Mouse (Mus musculus) neutrophil, adult 83 days (primary cell): Measurements from ENCODE around the gene Unc119. TPM values are rescaled to one million over a fixed set of nuclear protein-coding genes. Genes with fewer than 3 reads are reported as not detected.

Source experiments
- total RNA-seq, 2 experiments: library from RNA; stranded (reverse); gene quantifications; one replicate each; pipeline ENCODE4 v1.2.4; 2023

The Unc119 gene
- 100 to 1,000 TPM; 106 to 112 TPM for total RNA-seq

GRCm38 (mm10) chr11:78343381-78344327, at the start of gene Unc119:
TSS of gene Unc119 (plus strand) at chr11:78343482.

GRCm38 (mm10) chr11:78301357-78302084, 41.8 kb upstream of the Unc119 start, which contains the start of gene Spag5:
TSS of gene Spag5 (plus strand) at chr11:78301529.

GRCm38 (mm10) chr11:78322860-78323259, 20.4 kb upstream of the Unc119 start, which contains the start of gene Aldoc:
TSS of gene Aldoc (plus strand) at chr11:78322968.

GRCm38 (mm10) chr11:78327634-78328511, 15.4 kb upstream of the Unc119 start, which contains the start of gene Pigs:
TSS of gene Pigs (plus strand) at chr11:78328415.

GRCm38 (mm10) chr11:78386508-78387043, 43.3 kb downstream of the Unc119 start, which contains the start of gene Foxn1:
TSS of gene Foxn1 (minus strand) at chr11:78386558.

Other genes starting within 250 kb of the Unc119 start
- gene Fam222b, start 248.8 kb upstream of the Unc119 start, total RNA-seq: 10 to 100 TPM; 41.9 to 50.7 TPM
- gene Traf4, start 177.9 kb upstream of the Unc119 start, total RNA-seq: 1 to 10 TPM; 6.3 to 8.1 TPM
- gene Nek8, start 166.8 kb upstream of the Unc119 start, total RNA-seq: 1 to 10 TPM; 4.3 to 7.2 TPM
- 1 to 10 TPM; 6.0 to 7.4 TPM for gene Tlcd1, start 166.8 kb upstream of the Unc119 start, total RNA-seq
- gene Rpl23a, start 159.9 kb upstream of the Unc119 start, total RNA-seq: 1,000 to 10,000 TPM; 1,117 to 1,118 TPM
- gene Rab34, start 155.1 kb upstream of the Unc119 start, total RNA-seq: under 1 TPM in 1 of 2 experiments, not detected in 1; 0.46 TPM
- 1 to 10 TPM; 1.1 to 1.3 TPM for gene Proca1, start 150.1 kb upstream of the Unc119 start, total RNA-seq
- 10 to 100 TPM; 42.7 to 43.7 TPM for gene Sdf2, start 97.7 kb upstream of the Unc119 start, total RNA-seq
- 10 to 100 TPM; 40.2 to 42.4 TPM for gene Supt6, start 97.5 kb upstream of the Unc119 start, total RNA-seq
- gene 2610507B11Rik, start 81.7 kb upstream of the Unc119 start, total RNA-seq: 10 to 100 TPM; 60.2 to 60.8 TPM
- gene BC030499, start 52.6 kb upstream of the Unc119 start, total RNA-seq: under 1 TPM; 0.26 to 0.68 TPM
- gene Spag5, start 42.0 kb upstream of the Unc119 start, total RNA-seq: 10 to 100 TPM; 61.7 to 63.1 TPM
- gene Aldoc, start 20.5 kb upstream of the Unc119 start, total RNA-seq: 1 to 10 TPM; 2.6 to 3.6 TPM
- 10 to 100 TPM; 37.7 to 40.2 TPM for gene Pigs, start 15.1 kb upstream of the Unc119 start, total RNA-seq
- gene Foxn1, start 43.1 kb downstream of the Unc119 start, total RNA-seq: under 1 TPM in 1 of 2 experiments, not detected in 1; 0.15 TPM
- gene Slc13a2, start 78.7 kb downstream of the Unc119 start, total RNA-seq: under 1 TPM in 1 of 2 experiments, not detected in 1; 0.22 TPM
- gene Slc46a1, start 122.2 kb downstream of the Unc119 start, total RNA-seq: 1 to 10 TPM in 1 of 2 experiments, under 1 TPM in 1; 0.79 to 2.1 TPM
- under 1 TPM; 0.29 to 0.35 TPM for gene Sarm1, start 154.3 kb downstream of the Unc119 start, total RNA-seq
- gene Vtn, start 155.6 kb downstream of the Unc119 start, total RNA-seq: not detected
- gene Sebox, start 160.0 kb downstream of the Unc119 start, total RNA-seq: not detected
- gene Tmem199, start 168.7 kb downstream of the Unc119 start, total RNA-seq: 1 to 10 TPM; 8.0 to 9.7 TPM
- 10 to 100 TPM; 20.7 to 23.2 TPM for gene Poldip2, start 168.7 kb downstream of the Unc119 start, total RNA-seq
- 1 to 10 TPM; 5.8 to 7.1 TPM for gene Tnfaip1, start 192.8 kb downstream of the Unc119 start, total RNA-seq
- 10 to 100 TPM; 30.1 to 31.4 TPM for gene Ift20, start 192.9 kb downstream of the Unc119 start, total RNA-seq
- 10 to 100 TPM; 11.5 to 11.6 TPM for gene Tmem97, start 207.3 kb downstream of the Unc119 start, total RNA-seq